Mouse (Mus musculus) right cerebral cortex, adult 2 months (tissue): ENCODE measurements around the gene Ppl.

ENCODE experiments used
- DNase-seq, 2 experiments: peaks; one replicate each; pipeline ENCODE4 v3.0.0; 2021 to 2022; ENCODE audit warnings: low spot score in 2 of 2

The Ppl gene

DNA sequence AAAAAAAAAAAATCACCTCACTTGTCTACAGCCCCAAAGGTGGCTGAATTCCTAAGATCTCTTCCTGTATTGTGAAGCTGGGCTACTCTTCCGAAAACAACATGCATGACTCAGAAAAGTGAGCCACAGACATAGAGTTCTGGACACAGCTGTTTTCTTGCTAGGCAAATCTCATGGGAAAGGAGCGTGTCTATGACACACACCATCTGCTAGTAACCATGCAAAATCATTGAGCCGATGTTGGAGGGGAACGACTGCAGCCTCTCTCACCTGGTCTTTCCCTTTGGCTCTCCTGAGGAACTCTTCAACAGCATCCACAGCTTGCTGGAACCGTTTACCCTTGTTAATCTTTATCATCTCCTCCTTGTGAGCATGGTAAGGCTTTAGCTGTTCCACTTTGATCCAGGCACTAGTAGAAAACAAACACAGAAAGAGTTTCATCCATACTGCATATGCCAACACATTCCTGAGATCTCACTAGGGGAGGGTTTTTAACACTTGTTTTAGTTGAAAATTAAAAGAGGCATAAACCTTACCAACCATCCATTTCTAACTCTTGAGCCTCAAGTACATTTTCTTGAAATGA lies 95.5 kb downstream of the Ppl start:
- no peak for DNase-seq
